Mouse (Mus musculus): ENCODE results near the gene Tfpi.

Tfpi gene

GRCm38 (mm10) chr2:84388023-84388416 is 88.6 kb downstream of the Tfpi start:
- DNase-seq, result no peak

GRCm38 (mm10) chr2:84387394-84388022 is 89.1 kb downstream of the Tfpi start:
- DNase-seq, result no peak

GRCm38 (mm10) chr2:84386563-84387393 is 89.8 kb downstream of the Tfpi start:
- no peak for DNase-seq

GRCm38 (mm10) chr2:84384911-84385693 is 91.5 kb downstream of the Tfpi start:
- no peak for DNase-seq

GRCm38 (mm10) chr2:84383828-84384227 is 92.7 kb downstream of the Tfpi start:
- DNase-seq, result no peak

All from liver (tissue).